Mouse (Mus musculus): ENCODE data around the gene Mier3. TPM values are rescaled to one million over a fixed set of nuclear protein-coding genes. Genes with fewer than 3 reads are reported as not detected.
A peak's percentile ranks its signal among the peaks of the same experiment; 100 is the strongest.

Gene Mier3
- polyA plus RNA-seq, 1 experiment from 2014 or later: 20.6 TPM

GRCm38 (mm10) chr13:111719726-111720125 lies 38.9 kb downstream of the Mier3 start:
- Histone ChIP-seq H3K4me2 (no peak overlapping the region), H3K4me3 (replicated peaks) (no peak overlapping the region), H3K27me3 (no peaks in the 10 kb centered on the region), H3K4me1 (peaks cover 6% of the 10 kb centered on the region; the same call in 1 of the 2 replicates), H3K9me3 (replicated peaks) (no peaks in the 10 kb centered on the region), H3K9ac (no peak overlapping the region), H3K36me3 (peaks cover 37% of the 10 kb centered on the region), H3K27ac (no peak overlapping the region)
- no peak for ATAC-seq (replicated peaks; ENCODE audit: low FRiP score)
- WGBS: 40% methylated on average over 9 of the region's 9 CpGs

GRCm38 (mm10) chr13:111724811-111725164 lies 44.0 kb downstream of the Mier3 start:
- peak overlapping the region; percentile 90 for H3K27ac ChIP-seq
- 0 out of 2 replicates have a peak, but pooled peaks cover 8% of the 10 kb centered on the region for H3K9me3 ChIP-seq (replicated peaks)
- H3K4me1 ChIP-seq: peaks cover 11% of the 10 kb centered on the region
- no peak; the same call in 1 of the 2 replicates for ATAC-seq (replicated peaks; ENCODE audit: low FRiP score)
- H3K9ac ChIP-seq: peak overlapping the region; percentile 50
- peak overlapping the region; percentile 59 for H3K4me3 ChIP-seq (replicated peaks)
- under 1% methylated on average over 18 of the region's 18 CpGs for WGBS
- H3K27me3 ChIP-seq: no peaks in the 10 kb centered on the region
- 0 out of 2 replicates have a peak, but pooled peaks cover 3% of the 10 kb centered on the region for H3K36me3 ChIP-seq
- H3K4me2 ChIP-seq: peak overlapping the region; percentile 92

GRCm38 (mm10) chr13:111725165-111726077 lies 44.6 kb downstream of the Mier3 start:
- 0 out of 2 replicates have a peak, but pooled peaks cover 3% of the 10 kb centered on the region for H3K36me3 ChIP-seq
- H3K4me3 ChIP-seq (replicated peaks): peak overlapping the region; percentile 59
- peak overlapping the region; percentile 67 for H3K9ac ChIP-seq
- 0 out of 2 replicates have a peak, but pooled peaks cover 8% of the 10 kb centered on the region for H3K9me3 ChIP-seq (replicated peaks)
- H3K27me3 ChIP-seq: no peaks in the 10 kb centered on the region
- peak overlapping the region; percentile 90 for H3K27ac ChIP-seq
- ATAC-seq (replicated peaks; ENCODE audit: low FRiP score): peak; percentile 99
- peak overlapping the region; percentile 92 for H3K4me2 ChIP-seq
- H3K4me1 ChIP-seq: peaks cover 11% of the 10 kb centered on the region
- under 1% methylated on average over 64 of the region's 65 CpGs for WGBS

GRCm38 (mm10) chr13:111726898-111727297 lies 46.1 kb downstream of the Mier3 start:
- Histone ChIP-seq H3K27ac (no peak overlapping the region), H3K9me3 (replicated peaks) (0 out of 2 replicates have a peak, but pooled peaks cover 8% of the 10 kb centered on the region), H3K27me3 (no peaks in the 10 kb centered on the region), H3K36me3 (0 out of 2 replicates have a peak, but pooled peaks cover 3% of the 10 kb centered on the region), H3K9ac (no peak overlapping the region), H3K4me2 (no peak overlapping the region), H3K4me1 (peaks cover 11% of the 10 kb centered on the region), H3K4me3 (replicated peaks) (no peak overlapping the region)
- 91% methylated on average over 5 of the region's 5 CpGs for WGBS
- ATAC-seq (replicated peaks; ENCODE audit: low FRiP score): no peak

GRCm38 (mm10) chr13:111741204-111741990 lies 60.6 kb downstream of the Mier3 start:
- no peaks in the 10 kb centered on the region for H3K27me3 ChIP-seq
- no peak overlapping the region for H3K27ac ChIP-seq
- H3K9ac ChIP-seq: no peak overlapping the region
- WGBS: 81% methylated on average over 7 of the region's 7 CpGs
- ATAC-seq (replicated peaks; ENCODE audit: low FRiP score): no peak
- no peak overlapping the region for H3K4me3 ChIP-seq (replicated peaks)
- H3K4me2 ChIP-seq: no peak overlapping the region
- H3K9me3 ChIP-seq (replicated peaks): peaks cover 3% of the 10 kb centered on the region; the same call in 1 of the 2 replicates
- no peaks in the 10 kb centered on the region for H3K36me3 ChIP-seq
- no peaks in the 10 kb centered on the region for H3K4me1 ChIP-seq

GRCm38 (mm10) chr13:111741991-111742615 lies 61.3 kb downstream of the Mier3 start:
- Histone ChIP-seq H3K4me3 (replicated peaks) (no peak overlapping the region), H3K4me2 (no peak overlapping the region), H3K27ac (no peak overlapping the region), H3K36me3 (peaks cover 5% of the 10 kb centered on the region; the same call in 1 of the 2 replicates), H3K27me3 (no peaks in the 10 kb centered on the region), H3K9me3 (replicated peaks) (peaks cover 3% of the 10 kb centered on the region; the same call in 1 of the 2 replicates), H3K4me1 (no peaks in the 10 kb centered on the region), H3K9ac (no peak overlapping the region)
- no peak for ATAC-seq (replicated peaks; ENCODE audit: low FRiP score)
- WGBS: 63% methylated on average over 6 of the region's 6 CpGs

- Histone ChIP-seq H3K9me3 (replicated peaks) (no peaks in the 10 kb centered on the region), H3K9ac (no peak overlapping the region), H3K4me3 (replicated peaks) (no peak overlapping the region), H3K27ac (no peak overlapping the region), H3K4me1 (no peaks in the 10 kb centered on the region), H3K27me3 (no peaks in the 10 kb centered on the region), H3K4me2 (no peak overlapping the region), H3K36me3 (peaks cover 24% of the 10 kb centered on the region)
- WGBS: 82% methylated on average over 6 of the region's 6 CpGs
- no peak for ATAC-seq (replicated peaks; ENCODE audit: low FRiP score)
Measured at GRCm38 (mm10) chr13:111744233-111745000, 63.6 kb downstream of the Mier3 start.

GRCm38 (mm10) chr13:111745216-111745615 lies 64.4 kb downstream of the Mier3 start:
- Histone ChIP-seq H3K9me3 (replicated peaks) (no peaks in the 10 kb centered on the region), H3K27me3 (no peaks in the 10 kb centered on the region), H3K27ac (no peak overlapping the region), H3K36me3 (peaks cover 32% of the 10 kb centered on the region), H3K4me1 (no peaks in the 10 kb centered on the region), H3K4me2 (no peak overlapping the region), H3K4me3 (replicated peaks) (no peak overlapping the region), H3K9ac (no peak overlapping the region)
- ATAC-seq (replicated peaks; ENCODE audit: low FRiP score): no peak
- 66% methylated on average over 7 of the region's 7 CpGs for WGBS

- H3K4me1 ChIP-seq: no peaks in the 10 kb centered on the region
- peaks cover 49% of the 10 kb centered on the region for H3K36me3 ChIP-seq
- no peak overlapping the region for H3K4me2 ChIP-seq
- H3K9me3 ChIP-seq (replicated peaks): no peaks in the 10 kb centered on the region
- no peak overlapping the region for H3K9ac ChIP-seq
- ATAC-seq (replicated peaks; ENCODE audit: low FRiP score): no peak
- no peak overlapping the region for H3K4me3 ChIP-seq (replicated peaks)
- WGBS: 92% methylated on average over 5 of the region's 5 CpGs
- H3K27me3 ChIP-seq: no peaks in the 10 kb centered on the region
- H3K27ac ChIP-seq: no peak overlapping the region
Measured at GRCm38 (mm10) chr13:111746831-111747230, 66.1 kb downstream of the Mier3 start.

- no peak overlapping the region for H3K4me2 ChIP-seq
- no peak for ATAC-seq (replicated peaks; ENCODE audit: low FRiP score)
- H3K4me1 ChIP-seq: no peaks in the 10 kb centered on the region
- H3K36me3 ChIP-seq: peaks cover 64% of the 10 kb centered on the region
- 94% methylated on average over 28 of the region's 28 CpGs for WGBS
- no peaks in the 10 kb centered on the region for H3K9me3 ChIP-seq (replicated peaks)
- H3K9ac ChIP-seq: no peak overlapping the region
- H3K27ac ChIP-seq: no peak overlapping the region
- H3K27me3 ChIP-seq: no peaks in the 10 kb centered on the region
- no peak overlapping the region for H3K4me3 ChIP-seq (replicated peaks)
Measured at GRCm38 (mm10) chr13:111748301-111749062, 67.7 kb downstream of the Mier3 start.

Measured in kidney, embryonic 15.5 days (tissue).